Mouse (Mus musculus) olfactory bulb, adult 2 months (tissue): Measurements from ENCODE around the gene Gosr2. TPM values are rescaled to one million over a fixed set of nuclear protein-coding genes. Genes with fewer than 3 reads are reported as not detected.

Experiments used
- H3K27ac ChIP-seq: fragments of 200-500 bp; 2 replicates; pipeline ENCODE4 v1.5.1; 2012; ENCODE audit warnings: low read depth, low read length; ENCODE audit not compliant: insufficient read depth
- H3K4me1 ChIP-seq: fragments of 200-500 bp; 2 replicates; pipeline ENCODE4 v1.6.1; 2012; ENCODE audit warnings: low read length; ENCODE audit not compliant: control insufficient read depth, insufficient read depth
- H3K4me3 ChIP-seq: fragments of 200-500 bp; 2 replicates; pipeline ENCODE4 v1.5.1; 2012; ENCODE audit warnings: mild to moderate bottlenecking, low read depth, low read length, moderate library complexity; ENCODE audit not compliant: insufficient read depth
- CTCF ChIP-seq: fragments of 200-500 bp; IDR thresholded peaks from 2 replicates; pipeline ENCODE4 v1.5.1; 2012; ENCODE audit warnings: low read depth, mild to moderate bottlenecking, low read length, moderate library complexity; ENCODE audit not compliant: insufficient read depth
- POLR2A ChIP-seq: fragments of 200-500 bp; IDR thresholded peaks from 2 replicates; pipeline ENCODE4 v1.6.1; 2012; ENCODE audit warnings: mild to moderate bottlenecking, low read depth, low read length, moderate library complexity; ENCODE audit not compliant: insufficient read depth
- WGBS: fragments of 180-500 bp; shearing (Covaris S2); methylation state at CpG from one replicate; pipeline ENCODE4 v1.1.7; 2018; 5-methylcytosine and 5-hydroxymethylcytosine counted together
- polyA plus RNA-seq: library from polyadenylated mRNA; stranded (reverse); fragments of >200 nt; gene quantifications from 2 replicates; pipeline ENCODE4 v1.2.4, GENCODE M21; 2012; ENCODE audit warnings: low replicate concordance; ENCODE audit not compliant: missing spikeins, insufficient read depth, insufficient read length

Gosr2 gene
- polyA plus RNA-seq, 1 experiment = not detected

GRCm38 (mm10) chr11:103639407-103639946 lies 58.2 kb downstream of the Gosr2 start:
- TF ChIP-seq CTCF = peak; percentile 52
- TF ChIP-seq POLR2A = no peak
- peaks cover 24% of the 10 kb centered on the region for H3K4me1 ChIP-seq
- WGBS = 1% methylated on average over 10 of the region's 10 CpGs
- H3K27ac ChIP-seq = no peak overlapping the region
- H3K4me3 ChIP-seq = no peak overlapping the region

DNA sequence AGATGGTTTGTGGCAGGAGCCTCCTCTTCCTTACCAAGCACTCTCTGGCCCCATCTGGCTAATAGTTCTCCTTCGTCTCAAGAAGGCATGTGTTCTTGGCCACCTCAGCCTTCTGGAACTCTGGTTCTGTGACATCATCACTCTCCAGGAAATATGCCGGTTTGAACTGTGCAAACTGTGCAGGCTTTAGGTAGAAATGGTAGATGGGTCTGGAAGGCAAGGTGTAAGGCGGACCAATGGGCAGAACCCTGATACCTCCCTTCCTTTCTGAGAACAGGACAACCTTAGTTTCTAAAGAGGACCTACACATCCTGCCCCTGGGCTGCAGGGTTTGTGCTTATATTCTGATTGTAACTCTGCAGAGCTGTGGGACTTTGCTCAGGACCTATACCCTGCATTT lies 58.9 kb downstream of the Gosr2 start, which contains the start of gene Lyzl6:
Gene Lyzl6 (minus strand): TSS at position 101 of the 400 bp plus-strand sequence.
- H3K4me3 ChIP-seq = no peak within 1 kb of the TSS
- H3K27ac ChIP-seq = no peak within 1 kb of the TSS
- 85% methylated on average over 3 of the region's 3 CpGs for WGBS
- H3K4me1 ChIP-seq = peaks cover 21% of the 10 kb centered on the region
- TF ChIP-seq POLR2A (no peak), CTCF (no peak)

DNA sequence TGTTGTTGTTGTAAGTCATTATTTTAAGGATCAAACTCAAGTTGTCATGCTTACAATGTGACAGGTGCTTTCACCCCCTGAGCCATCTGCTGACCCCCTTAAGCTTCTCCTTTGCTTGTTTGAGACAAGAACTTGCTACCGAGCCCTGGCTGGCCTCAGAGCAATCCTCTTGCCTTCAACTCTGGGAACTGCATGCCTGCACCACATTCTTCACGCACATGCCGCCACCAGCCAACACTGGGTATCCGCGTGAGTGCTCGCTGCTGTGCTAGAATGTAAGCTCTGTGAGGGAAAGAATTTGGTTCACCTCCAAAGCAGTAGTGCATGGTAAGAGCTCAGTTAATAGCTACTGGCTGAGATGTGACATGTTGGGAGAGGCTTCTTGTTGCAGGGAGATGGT lies 61.4 kb downstream of the Gosr2 start:
- 91% methylated on average over 6 of the region's 6 CpGs for WGBS
- TF ChIP-seq POLR2A (no peak), CTCF (no peak)
- Histone ChIP-seq H3K27ac (no peak overlapping the region), H3K4me3 (no peak overlapping the region), H3K4me1 (peaks cover 3% of the 10 kb centered on the region; the same call in 1 of the 2 replicates)

GRCm38 (mm10) chr11:103635481-103635880 lies 62.2 kb downstream of the Gosr2 start:
- 65% methylated on average over 3 of the region's 3 CpGs for WGBS
- Histone ChIP-seq H3K27ac (no peak overlapping the region), H3K4me1 (peaks cover 3% of the 10 kb centered on the region; the same call in 1 of the 2 replicates), H3K4me3 (no peak overlapping the region)
- TF ChIP-seq CTCF = no peak
- no peak for TF ChIP-seq POLR2A

DNA sequence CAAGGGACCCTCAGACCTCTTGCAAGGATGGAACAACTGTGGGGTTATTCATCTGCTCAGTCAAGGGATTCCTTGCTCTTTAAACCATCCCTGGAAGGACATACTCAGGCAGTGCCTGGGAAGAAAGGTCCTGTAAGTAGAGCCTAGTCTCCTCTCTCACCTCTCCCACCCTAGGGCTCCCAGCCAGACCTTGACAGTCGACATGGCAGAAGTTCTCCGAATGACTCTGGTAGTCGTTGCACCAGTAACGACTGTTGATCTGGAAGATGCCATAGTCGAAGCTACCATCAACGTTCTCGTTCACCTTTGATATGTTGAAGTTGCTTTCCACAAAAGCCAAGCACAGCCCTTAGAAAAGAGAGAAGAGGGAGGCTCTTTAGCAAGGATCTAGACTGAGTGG lies 62.9 kb downstream of the Gosr2 start:
- TF ChIP-seq CTCF (no peak), POLR2A (no peak)
- peaks cover 1% of the 10 kb centered on the region; the same call in 1 of the 2 replicates for H3K4me1 ChIP-seq
- 86% methylated on average over 7 of the region's 7 CpGs for WGBS
- no peak overlapping the region for H3K4me3 ChIP-seq
- H3K27ac ChIP-seq = no peak overlapping the region

DNA sequence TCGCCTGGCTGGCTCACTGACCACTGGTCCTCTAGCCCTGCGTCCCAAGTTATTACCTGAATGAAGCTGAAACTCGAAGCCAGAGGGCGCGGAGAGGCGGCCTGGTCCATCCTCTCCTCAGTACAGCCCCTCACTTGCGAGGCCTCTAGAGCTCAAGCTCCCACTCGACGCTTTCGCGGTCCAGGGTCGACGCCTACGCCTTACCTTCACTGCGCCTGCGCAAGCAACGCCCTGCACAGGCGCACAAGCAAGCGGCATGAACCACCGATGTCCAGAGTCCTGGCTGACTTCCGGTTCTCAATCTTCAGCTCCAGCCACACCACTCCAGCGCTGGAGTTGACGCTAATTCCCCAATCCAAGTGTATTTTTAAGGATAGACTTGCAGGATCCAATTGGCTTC lies 70.2 kb downstream of the Gosr2 start:
- TF ChIP-seq CTCF (no peak), POLR2A (no peak)
- Histone ChIP-seq H3K27ac (no peak overlapping the region), H3K4me3 (no peak overlapping the region), H3K4me1 (no peaks in the 10 kb centered on the region)
- WGBS = 83% methylated on average over 23 of the region's 23 CpGs

Other genes starting within 250 kb of the Gosr2 start
- gene Lrrc37a, start 193.3 kb downstream of the Gosr2 start, polyA plus RNA-seq = not detected in 2 replicates
- gene Gm884, start 76.8 kb downstream of the Gosr2 start, polyA plus RNA-seq = not detected in 2 replicates
- gene Lyzl6, start 59.0 kb downstream of the Gosr2 start, polyA plus RNA-seq = not detected in 2 replicates
- not detected in 2 replicates for gene Rprml, start 48.3 kb downstream of the Gosr2 start, polyA plus RNA-seq
- gene Wnt9b, start 51.9 kb upstream of the Gosr2 start, polyA plus RNA-seq = not detected in 2 replicates
- not detected in 2 replicates for gene Wnt3, start 76.3 kb upstream of the Gosr2 start, polyA plus RNA-seq